In genomic region chr17:12174896-12175295, GRCm38 (mm10) we compare ENCODE assay signal across 18 mouse cellular contexts. TPM values are rescaled to one million over a fixed set of nuclear protein-coding genes. Genes with fewer than 3 reads are reported as not detected.
DNase-seq lines count a peak whose midpoint lies in the region; ATAC-seq and TF ChIP-seq lines count a peak whose summit lies in the region.
"Had no signal": no experiment of that assay in that cellular context is flagged by ENCODE, and none has a peak within 500 bp of the region (broad histone marks: within the 10 kb centered on the region; RNA-seq: fewer than 3 reads in every experiment).

No protein-coding gene starts in this region.

- no peak overlapping the region for H3K4me3 ChIP-seq in forebrain, embryonic 15.5 days
- no peak overlapping the region for H3K4me3 ChIP-seq in forebrain, embryonic 10.5 days
- H3K4me3 ChIP-seq in midbrain, embryonic 13.5 days (replicated peaks): no peak overlapping the region
- no peak overlapping the region for H3K4me3 ChIP-seq in midbrain, embryonic 16.5 days (ENCODE audit: low read depth, low read length)
- H3K4me3 ChIP-seq in hindbrain, embryonic 13.5 days: no peak overlapping the region
- H3K4me3 ChIP-seq: embryonic facial prominence, embryonic 13.5 days had no signal

- no peak for TF ChIP-seq POLR2A in brain, embryonic 14.5 days (IDR thresholded peaks at IDR 0.05; ENCODE audit: borderline replicate concordance, extremely low read depth, insufficient read depth, insufficient read length, poor library complexity, severe bottlenecking)

- H3K9me3 ChIP-seq in forebrain, embryonic 15.5 days: 0 out of 2 replicates have a peak, but pooled peaks cover 2% of the 10 kb centered on the region
- peaks cover 12% of the 10 kb centered on the region; the same call in 1 of the 2 replicates for H3K9me3 ChIP-seq in forebrain, embryonic 10.5 days
- H3K9me3 ChIP-seq in midbrain, embryonic 13.5 days: peaks cover 7% of the 10 kb centered on the region
- H3K9me3 ChIP-seq in midbrain, embryonic 16.5 days (replicated peaks; ENCODE audit: control insufficient read depth, low read length, poor library complexity, severe bottlenecking): peaks cover 4% of the 10 kb centered on the region; the same call in 1 of the 2 replicates
- H3K9me3 ChIP-seq in hindbrain, embryonic 13.5 days: 0 out of 2 replicates have a peak, but pooled peaks cover 5% of the 10 kb centered on the region

- H3K27me3 ChIP-seq in forebrain, embryonic 15.5 days: no peaks in the 10 kb centered on the region
- no peaks in the 10 kb centered on the region for H3K27me3 ChIP-seq in forebrain, embryonic 10.5 days (ENCODE audit: poor library complexity, severe bottlenecking)
- no peaks in the 10 kb centered on the region for H3K27me3 ChIP-seq in midbrain, embryonic 13.5 days
- no peaks in the 10 kb centered on the region for H3K27me3 ChIP-seq in midbrain, embryonic 16.5 days (ENCODE audit: control insufficient read depth, insufficient read depth, low read depth, low read length)
- no peaks in the 10 kb centered on the region for H3K27me3 ChIP-seq in hindbrain, embryonic 13.5 days
- H3K27me3 ChIP-seq: embryonic facial prominence, embryonic 13.5 days; Patski had no signal

- peaks cover 16% of the 10 kb centered on the region for H3K4me1 ChIP-seq in forebrain, embryonic 15.5 days
- H3K4me1 ChIP-seq in forebrain, embryonic 10.5 days: peaks cover 8% of the 10 kb centered on the region; the same call in 1 of the 2 replicates
- H3K4me1 ChIP-seq in midbrain, embryonic 13.5 days (replicated peaks): peaks cover 9% of the 10 kb centered on the region; the same call in 1 of the 2 replicates
- H3K4me1 ChIP-seq in midbrain, embryonic 16.5 days (ENCODE audit: control insufficient read depth, insufficient read depth, low read length): peaks cover 4% of the 10 kb centered on the region; the same call in 1 of the 2 replicates
- H3K4me1 ChIP-seq in hindbrain, embryonic 13.5 days (replicated peaks): peaks cover 28% of the 10 kb centered on the region

- no peak overlapping the region for H3K4me2 ChIP-seq in forebrain, embryonic 15.5 days (replicated peaks)
- H3K4me2 ChIP-seq in midbrain, embryonic 13.5 days (replicated peaks): no peak overlapping the region
- no peak overlapping the region for H3K4me2 ChIP-seq in midbrain, embryonic 16.5 days (ENCODE audit: low read length)
- H3K4me2 ChIP-seq in hindbrain, embryonic 13.5 days: no peak overlapping the region
- H3K4me2 ChIP-seq: embryonic facial prominence, embryonic 13.5 days had no signal

- no peak for DNase-seq in forebrain, embryonic 10.5 days (ENCODE audit: extremely low spot score, low spot score)
- DNase-seq in brain, embryonic 14.5 days (ENCODE audit: low read depth): peak; percentile 64
- DNase-seq in thymus, postnatal 0 days (ENCODE audit: low spot score): no peak
- DNase-seq: adrenal gland, adult 8-10 months; cerebellum, postnatal 10 days; gastrocnemius, postnatal 36 days; kidney, adult 18-20 months; kidney, postnatal 10 days; lung, adult 2 months; thymus, postnatal 25 days had no signal

- peak; percentile 65; the same call in 1 of the 2 replicates for ATAC-seq in forebrain, embryonic 15.5 days (replicated peaks)
- ATAC-seq in midbrain, embryonic 13.5 days: no peak
- ATAC-seq in midbrain, embryonic 16.5 days: no peak
- ATAC-seq in megakaryocyte progenitor cell, adult 5-6 weeks (replicated peaks; ENCODE audit: poor library complexity): 0 out of 2 replicates have a peak, but pooled peaks have one; percentile 24
- ATAC-seq in hindbrain, embryonic 13.5 days (ENCODE audit: low FRiP score): no peak
- ATAC-seq: hindbrain, postnatal 0 days; Patski had no signal

- no peak overlapping the region for H3K27ac ChIP-seq in forebrain, embryonic 15.5 days (replicated peaks)
- H3K27ac ChIP-seq in forebrain, embryonic 10.5 days: no peak overlapping the region
- 0 out of 2 replicates have a peak overlapping the region, but pooled peaks have one; percentile 0 for H3K27ac ChIP-seq in midbrain, embryonic 13.5 days
- H3K27ac ChIP-seq in midbrain, embryonic 16.5 days (ENCODE audit: low read length): no peak overlapping the region
- no peak overlapping the region for H3K27ac ChIP-seq in hindbrain, embryonic 13.5 days
- H3K27ac ChIP-seq: embryonic facial prominence, embryonic 13.5 days; hindbrain, postnatal 0 days had no signal

- TF ChIP-seq CTCF in brain, embryonic 14.5 days (IDR thresholded peaks at IDR 0.05; ENCODE audit: borderline replicate concordance, extremely low read depth, insufficient read depth, insufficient read length): no peak

- no peak overlapping the region for H3K9ac ChIP-seq in forebrain, embryonic 15.5 days (replicated peaks)
- no peak overlapping the region for H3K9ac ChIP-seq in midbrain, embryonic 13.5 days (replicated peaks)
- H3K9ac ChIP-seq in midbrain, embryonic 16.5 days (ENCODE audit: low read depth, low read length): no peak overlapping the region
- H3K9ac ChIP-seq in hindbrain, embryonic 13.5 days: no peak overlapping the region
- H3K9ac ChIP-seq: embryonic facial prominence, embryonic 13.5 days had no signal

- H3K36me3 ChIP-seq in forebrain, embryonic 15.5 days: no peaks in the 10 kb centered on the region
- H3K36me3 ChIP-seq in forebrain, embryonic 10.5 days (replicated peaks): peaks cover 57% of the 10 kb centered on the region
- H3K36me3 ChIP-seq in midbrain, embryonic 13.5 days: peaks cover 18% of the 10 kb centered on the region
- peaks cover 4% of the 10 kb centered on the region; the same call in 1 of the 2 replicates for H3K36me3 ChIP-seq in midbrain, embryonic 16.5 days (ENCODE audit: control insufficient read depth, insufficient read depth, low read length)
- H3K36me3 ChIP-seq in hindbrain, embryonic 13.5 days: peaks cover 23% of the 10 kb centered on the region

- 47% methylated on average over 7 of the region's 7 CpGs for WGBS in forebrain, embryonic 15.5 days
- 91% methylated on average over 7 of the region's 7 CpGs for WGBS in forebrain, embryonic 10.5 days
- 77% methylated on average over 7 of the region's 7 CpGs for WGBS in midbrain, embryonic 13.5 days
- WGBS in midbrain, embryonic 16.5 days: 71% methylated on average over 7 of the region's 7 CpGs
- 71% methylated on average over 7 of the region's 7 CpGs for WGBS in hindbrain, embryonic 13.5 days

RNA-seq across cellular contexts. Expression of gene Agpat4, which starts 56.4 kb away (rescaled TPM):
- polyA plus RNA-seq in forebrain, embryonic 15.5 days (2015; fragmentation: Nextera tagmentation; extraction: Ambion mirVana): 53.6 and 54.7 TPM in 2 replicates
- polyA plus RNA-seq in forebrain, embryonic 10.5 days (2016; fragmentation: Nextera tagmentation; extraction: Ambion mirVana): 42.2 and 44.7 TPM in 2 replicates
- polyA plus RNA-seq in midbrain, embryonic 13.5 days (2015; fragmentation: Nextera tagmentation; extraction: Ambion mirVana): 51.6 and 51.9 TPM in 2 replicates
- polyA plus RNA-seq in midbrain, embryonic 16.5 days (2015; fragmentation: Nextera tagmentation; extraction: Ambion mirVana): 67.2 and 68.3 TPM in 2 replicates
- polyA plus RNA-seq in brain, embryonic 14.5 days (2012; rRNA removed): 27.6 and 35.2 TPM in 2 replicates
- 0.81 and 1.7 TPM in 2 replicates for total RNA-seq in megakaryocyte progenitor cell, adult 5-6 weeks (2015)
- total RNA-seq in megakaryocyte progenitor cell, adult 5-6 weeks (2017): 0.54 and 2.6 TPM in 2 replicates
- polyA plus RNA-seq in hindbrain, embryonic 13.5 days (2015; fragmentation: Nextera tagmentation; extraction: Ambion mirVana): 55.2 and 60.2 TPM in 2 replicates
- polyA plus RNA-seq in thymus, postnatal 0 days (2015; fragmentation: Nextera tagmentation; extraction: Ambion mirVana): 7.7 and 11.1 TPM in 2 replicates

Comparison
In these comparisons a context has a peak if more than half of its experiments do, and no peak if none do; other contexts are left out.
1. ATAC-seq: peak in forebrain, embryonic 15.5 days (single experiment) and megakaryocyte progenitor cell, adult 5-6 weeks (single experiment); none in midbrain, embryonic 13.5 days (single experiment), midbrain, embryonic 16.5 days (single experiment) and hindbrain, embryonic 13.5 days (single experiment).